Mouse (Mus musculus) liver, postnatal 0 days (tissue): Measurements from ENCODE around the gene Rbm4.

ENCODE experiments used
- CTCF ChIP-seq: sonication (generic); IDR thresholded peaks from 2 replicates; pipeline ENCODE4 v1.5.1; 2016; ENCODE audit warnings: antibody characterized with exemption, low read depth
- EP300 ChIP-seq: IDR thresholded peaks from 2 replicates; pipeline ENCODE4 v1.6.1; 2016; ENCODE audit warnings: antibody characterized with exemption, low read depth, mild to moderate bottlenecking

GRCm38 (mm10) chr19:4829156-4829555 is 35.5 kb upstream of the Rbm4 start:
- TF ChIP-seq CTCF (no peak), EP300 (no peak)
